ENCODE assay signal across 14 mouse cellular contexts in the genomic region with DNA sequence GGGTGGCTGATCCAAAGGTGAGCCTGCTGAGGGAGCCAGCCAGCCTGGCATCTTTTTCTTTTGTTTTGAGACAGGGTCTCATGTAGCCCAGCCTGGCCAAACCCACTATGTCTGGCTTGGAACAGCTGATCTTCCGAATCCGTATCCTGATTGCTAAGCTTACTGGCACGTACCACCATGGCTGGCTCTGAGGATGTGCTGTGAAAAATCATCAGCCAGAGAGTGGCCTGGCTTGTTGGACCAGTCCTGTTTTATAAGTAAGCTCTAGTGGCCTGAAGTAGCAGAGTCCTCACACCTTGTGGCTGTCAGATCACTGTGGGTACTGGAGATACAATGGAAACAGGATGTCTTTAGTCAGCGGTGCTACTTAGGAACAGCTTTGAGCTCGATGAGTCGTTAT. TPM values are rescaled to one million over a fixed set of nuclear protein-coding genes. Genes with fewer than 3 reads are reported as not detected.
A peak's percentile ranks its signal among the peaks of the same experiment; 100 is the strongest.
DNase-seq lines count a peak whose midpoint lies in the region; ATAC-seq lines count a peak whose summit lies in the region.
"Had no signal": no experiment of that assay in that cellular context is flagged by ENCODE, and none has a peak within 500 bp of the region (broad histone marks: within the 10 kb centered on the region; RNA-seq: fewer than 3 reads in every experiment).

No protein-coding gene starts in this region.

- whole genome bisulfite sequencing in forebrain, embryonic 12.5 days, result 72% methylated on average over 6 of the region's 6 CpGs
- WGBS in forebrain, embryonic 16.5 days, result 56% methylated on average over 6 of the region's 6 CpGs
- WGBS in intestine, embryonic 16.5 days, result 70% methylated on average over 6 of the region's 6 CpGs
- 66% methylated on average over 6 of the region's 6 CpGs for WGBS in intestine, embryonic 15.5 days
- WGBS in forebrain, embryonic 13.5 days, result 66% methylated on average over 6 of the region's 6 CpGs
- 41% methylated on average over 6 of the region's 6 CpGs for WGBS in lung, embryonic 16.5 days

- H3K36me3 ChIP-seq in forebrain, embryonic 12.5 days (replicated peaks), result no peaks in the 10 kb centered on the region
- no peaks in the 10 kb centered on the region for H3K36me3 ChIP-seq in forebrain, embryonic 16.5 days (ENCODE audit: control insufficient read depth, insufficient read depth)
- H3K36me3 ChIP-seq in intestine, embryonic 16.5 days (ENCODE audit: control insufficient read depth, insufficient read depth, low read length), result 0 out of 2 replicates have a peak, but pooled peaks cover 2% of the 10 kb centered on the region
- H3K36me3 ChIP-seq in intestine, embryonic 15.5 days, result no peaks in the 10 kb centered on the region
- no peaks in the 10 kb centered on the region for H3K36me3 ChIP-seq in forebrain, embryonic 13.5 days (ENCODE audit: poor library complexity, severe bottlenecking)
- no peaks in the 10 kb centered on the region for H3K36me3 ChIP-seq in lung, embryonic 16.5 days (ENCODE audit: control insufficient read depth, insufficient read depth, low read length)
- H3K36me3 ChIP-seq: kidney, embryonic 15.5 days had no signal

- H3K4me1 ChIP-seq in forebrain, embryonic 12.5 days, result peaks cover 23% of the 10 kb centered on the region
- peaks cover 14% of the 10 kb centered on the region for H3K4me1 ChIP-seq in forebrain, embryonic 16.5 days (replicated peaks; ENCODE audit: control insufficient read depth, insufficient read depth, low read length)
- H3K4me1 ChIP-seq in intestine, embryonic 16.5 days (ENCODE audit: control insufficient read depth, insufficient read depth, low read length), result peaks cover 68% of the 10 kb centered on the region
- peaks cover 74% of the 10 kb centered on the region for H3K4me1 ChIP-seq in intestine, embryonic 15.5 days (replicated peaks)
- H3K4me1 ChIP-seq in forebrain, embryonic 13.5 days, result peaks cover 35% of the 10 kb centered on the region
- H3K4me1 ChIP-seq in lung, embryonic 16.5 days (replicated peaks; ENCODE audit: control insufficient read depth, insufficient read depth, low read length), result peaks cover 67% of the 10 kb centered on the region

- no peak for DNase-seq in frontal cortex, postnatal 36 days (ENCODE audit: low spot score in 2 of 2)
- DNase-seq: B cell, adult 2 months; cerebellum, adult 18-20 months; gastrocnemius, postnatal 14 days had no signal

- no peak overlapping the region for H3K4me2 ChIP-seq in forebrain, embryonic 12.5 days
- H3K4me2 ChIP-seq in forebrain, embryonic 16.5 days (ENCODE audit: low read length), result no peak overlapping the region
- H3K4me2 ChIP-seq in intestine, embryonic 16.5 days (ENCODE audit: low read depth, low read length), result no peak overlapping the region
- no peak overlapping the region for H3K4me2 ChIP-seq in intestine, embryonic 15.5 days (replicated peaks)
- no peak overlapping the region for H3K4me2 ChIP-seq in forebrain, embryonic 13.5 days
- H3K4me2 ChIP-seq in lung, embryonic 16.5 days (ENCODE audit: low read depth, low read length), result no peak overlapping the region
- H3K4me2 ChIP-seq: kidney, embryonic 15.5 days had no signal

- H3K27ac ChIP-seq in forebrain, embryonic 12.5 days, result peak overlapping the region; percentile 21; the same call in 1 of the 2 replicates
- H3K27ac ChIP-seq in forebrain, embryonic 16.5 days (ENCODE audit: low read length), result no peak overlapping the region
- H3K27ac ChIP-seq in intestine, embryonic 16.5 days (ENCODE audit: low read length), result no peak overlapping the region; the same call in 1 of the 2 replicates
- no peak overlapping the region for H3K27ac ChIP-seq in intestine, embryonic 15.5 days
- 0 out of 2 replicates have a peak overlapping the region, but pooled peaks have one; percentile 45 for H3K27ac ChIP-seq in forebrain, embryonic 13.5 days
- H3K27ac ChIP-seq in lung, embryonic 16.5 days (ENCODE audit: low read length), result peak overlapping the region; percentile 67
- H3K27ac ChIP-seq: liver, embryonic 14.5 days had no signal

- ATAC-seq in forebrain, embryonic 12.5 days (ENCODE audit: low FRiP score), result no peak
- no peak for ATAC-seq in forebrain, embryonic 16.5 days
- no peak for ATAC-seq in intestine, embryonic 16.5 days
- no peak for ATAC-seq in intestine, embryonic 15.5 days
- ATAC-seq in forebrain, embryonic 13.5 days, result no peak
- no peak for ATAC-seq in lung, embryonic 16.5 days (ENCODE audit: low read depth)
- no peak for ATAC-seq in erythroblast, adult 5-6 weeks (replicated peaks; ENCODE audit: low FRiP score, poor library complexity, severe bottlenecking)

- no peaks in the 10 kb centered on the region for H3K27me3 ChIP-seq in forebrain, embryonic 12.5 days
- H3K27me3 ChIP-seq in forebrain, embryonic 16.5 days (replicated peaks; ENCODE audit: control insufficient read depth, insufficient read depth, low read length), result no peaks in the 10 kb centered on the region
- no peaks in the 10 kb centered on the region for H3K27me3 ChIP-seq in intestine, embryonic 16.5 days (replicated peaks; ENCODE audit: control insufficient read depth, insufficient read depth, low read length)
- no peaks in the 10 kb centered on the region for H3K27me3 ChIP-seq in intestine, embryonic 15.5 days (replicated peaks)
- no peaks in the 10 kb centered on the region for H3K27me3 ChIP-seq in forebrain, embryonic 13.5 days
- H3K27me3 ChIP-seq in lung, embryonic 16.5 days (ENCODE audit: control insufficient read depth, insufficient read depth, low read depth, low read length), result no peaks in the 10 kb centered on the region
- H3K27me3 ChIP-seq: kidney, embryonic 15.5 days had no signal

- H3K9ac ChIP-seq in forebrain, embryonic 12.5 days, result no peak overlapping the region
- no peak overlapping the region for H3K9ac ChIP-seq in forebrain, embryonic 16.5 days (replicated peaks; ENCODE audit: low read depth, low read length)
- H3K9ac ChIP-seq in intestine, embryonic 16.5 days (ENCODE audit: low read depth, low read length), result peak overlapping the region; percentile 8; the same call in 1 of the 2 replicates
- no peak overlapping the region for H3K9ac ChIP-seq in intestine, embryonic 15.5 days
- no peak overlapping the region for H3K9ac ChIP-seq in forebrain, embryonic 13.5 days
- H3K9ac ChIP-seq in lung, embryonic 16.5 days (ENCODE audit: low read length), result no peak overlapping the region
- H3K9ac ChIP-seq: kidney, embryonic 15.5 days; liver, embryonic 14.5 days had no signal

- no peak overlapping the region for H3K4me3 ChIP-seq in forebrain, embryonic 12.5 days (replicated peaks)
- no peak overlapping the region for H3K4me3 ChIP-seq in forebrain, embryonic 16.5 days (replicated peaks; ENCODE audit: low read length)
- H3K4me3 ChIP-seq in intestine, embryonic 16.5 days (ENCODE audit: low read length), result no peak overlapping the region
- no peak overlapping the region for H3K4me3 ChIP-seq in intestine, embryonic 15.5 days (replicated peaks)
- no peak overlapping the region for H3K4me3 ChIP-seq in forebrain, embryonic 13.5 days
- H3K4me3 ChIP-seq in lung, embryonic 16.5 days (ENCODE audit: low read length), result no peak overlapping the region
- H3K4me3 ChIP-seq: erythroblast, embryonic 14.5 days; kidney, embryonic 15.5 days had no signal

- H3K9me3 ChIP-seq in forebrain, embryonic 12.5 days, result no peaks in the 10 kb centered on the region
- H3K9me3 ChIP-seq in forebrain, embryonic 16.5 days (ENCODE audit: control insufficient read depth, low read length), result no peaks in the 10 kb centered on the region
- H3K9me3 ChIP-seq in intestine, embryonic 16.5 days (ENCODE audit: control insufficient read depth, low read length), result no peaks in the 10 kb centered on the region
- no peaks in the 10 kb centered on the region for H3K9me3 ChIP-seq in intestine, embryonic 15.5 days
- H3K9me3 ChIP-seq in forebrain, embryonic 13.5 days (replicated peaks), result no peaks in the 10 kb centered on the region
- H3K9me3 ChIP-seq in lung, embryonic 16.5 days (ENCODE audit: control insufficient read depth, low read length), result no peaks in the 10 kb centered on the region
- H3K9me3 ChIP-seq: kidney, embryonic 15.5 days had no signal

RNA-seq across cellular contexts. Expression of a gene that starts 47.8 kb away (rescaled TPM):
- 2.3 and 3.4 TPM in 2 replicates for polyA plus RNA-seq in forebrain, embryonic 12.5 days (2016; fragmentation: Nextera tagmentation; extraction: Ambion mirVana)
- 10.0 and 11.1 TPM in 2 replicates for polyA plus RNA-seq in forebrain, embryonic 16.5 days (2015; fragmentation: Nextera tagmentation; extraction: Ambion mirVana)
- polyA plus RNA-seq in intestine, embryonic 16.5 days (2015; fragmentation: Nextera tagmentation; extraction: Ambion mirVana), result 18.3 and 19.0 TPM in 2 replicates
- polyA plus RNA-seq in intestine, embryonic 15.5 days (2015; fragmentation: Nextera tagmentation; extraction: Ambion mirVana), result 18.6 and 19.4 TPM in 2 replicates
- polyA plus RNA-seq in forebrain, embryonic 13.5 days (2015; fragmentation: Nextera tagmentation; extraction: Ambion mirVana), result 1.1 and 2.9 TPM in 2 replicates
- polyA plus RNA-seq in lung, embryonic 16.5 days (2015; fragmentation: Nextera tagmentation; extraction: Ambion mirVana), result 27.3 and 27.6 TPM in 2 replicates
- total RNA-seq in erythroblast, adult 5-6 weeks (2015; ENCODE audit: low replicate concordance), result 0.63 TPM in 1 of 2 replicates, not detected in the other
- 0.34 and 1.5 TPM in 2 replicates for total RNA-seq in erythroblast, adult 5-6 weeks (2017; ENCODE audit: low replicate concordance)
- polyA plus RNA-seq: erythroblast, embryonic 14.5 days had no signal

Comparison
In these comparisons a context has a peak if more than half of its experiments do, and no peak if none do; other contexts are left out.
1. H3K27ac ChIP-seq: peak in forebrain, embryonic 12.5 days (single experiment), forebrain, embryonic 13.5 days (single experiment) and lung, embryonic 16.5 days (single experiment); none in forebrain, embryonic 16.5 days (single experiment), intestine, embryonic 16.5 days (single experiment) and intestine, embryonic 15.5 days (single experiment).